8 mouse cellular contexts compared by ENCODE assay signal in the genomic region with DNA sequence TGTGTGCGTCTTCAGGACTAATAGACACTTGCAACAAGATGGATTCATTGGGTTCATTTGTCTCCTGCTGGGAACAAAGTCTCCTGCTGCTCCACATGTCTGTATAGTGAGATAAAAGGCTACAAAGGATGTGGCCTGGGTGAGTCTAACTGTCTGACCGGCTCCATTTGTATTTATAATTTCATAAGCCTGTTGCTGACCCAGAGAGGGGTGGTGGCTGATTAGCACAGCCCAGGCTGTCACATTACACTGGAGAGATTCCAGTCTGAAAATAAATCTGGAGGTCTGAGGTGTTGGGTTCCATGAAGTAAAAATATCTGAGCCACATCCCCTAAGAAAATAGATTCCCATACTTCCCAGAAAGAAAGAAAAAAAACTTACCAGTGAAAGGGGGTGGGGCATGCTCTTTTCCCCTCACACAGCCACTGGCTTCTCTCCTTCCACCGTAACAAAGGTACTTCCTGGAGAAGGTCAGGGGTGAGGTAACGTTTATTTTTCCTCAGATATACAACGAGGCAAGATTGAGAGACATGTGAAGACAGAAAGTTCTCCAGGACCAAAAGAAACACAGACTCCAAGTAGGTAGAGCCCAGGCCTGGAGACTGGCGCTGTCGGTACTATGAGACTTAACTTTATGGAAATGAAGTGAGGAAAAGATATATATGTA. TPM values are rescaled to one million over a fixed set of nuclear protein-coding genes. Genes with fewer than 3 reads are reported as not detected.
DNase-seq lines count a peak whose midpoint lies in the region; ATAC-seq lines count a peak whose summit lies in the region.

No protein-coding gene starts in this region.

- H3K9ac ChIP-seq in hindbrain, embryonic 12.5 days = no peak overlapping the region
- no peak overlapping the region for H3K9ac ChIP-seq in hindbrain, embryonic 13.5 days
- H3K9ac ChIP-seq in liver, embryonic 11.5 days (ENCODE audit: low read depth, low read length) = peak overlapping the region; percentile 51

- H3K27me3 ChIP-seq in hindbrain, embryonic 12.5 days = no peaks in the 10 kb centered on the region
- no peaks in the 10 kb centered on the region for H3K27me3 ChIP-seq in hindbrain, embryonic 13.5 days
- no peaks in the 10 kb centered on the region for H3K27me3 ChIP-seq in liver, embryonic 11.5 days (replicated peaks; ENCODE audit: control insufficient read depth, insufficient read depth, low read length)

- no peak overlapping the region for H3K4me3 ChIP-seq in hindbrain, embryonic 12.5 days
- H3K4me3 ChIP-seq in hindbrain, embryonic 13.5 days = no peak overlapping the region
- H3K4me3 ChIP-seq in brown adipose tissue, adult 24 weeks (ENCODE audit: insufficient read depth, low read depth, low read length) = no peak overlapping the region
- no peak overlapping the region for H3K4me3 ChIP-seq in liver, embryonic 11.5 days (ENCODE audit: low read depth, low read length)

- no peak for ATAC-seq in hindbrain, embryonic 12.5 days (ENCODE audit: low FRiP score)
- ATAC-seq in hindbrain, embryonic 13.5 days (ENCODE audit: low FRiP score) = no peak
- peak; percentile 25 for ATAC-seq in liver, embryonic 11.5 days (replicated peaks; ENCODE audit: low FRiP score)

- peak overlapping the region; percentile 30; the same call in 1 of the 2 replicates for H3K27ac ChIP-seq in hindbrain, embryonic 12.5 days
- H3K27ac ChIP-seq in hindbrain, embryonic 13.5 days = no peak overlapping the region
- peak overlapping the region; percentile 89 for H3K27ac ChIP-seq in brown adipose tissue, adult 24 weeks (replicated peaks; ENCODE audit: low read depth, low read length)
- peak overlapping the region; percentile 85 for H3K27ac ChIP-seq in liver, embryonic 11.5 days (ENCODE audit: low read depth, low read length)

- H3K9me3 ChIP-seq in hindbrain, embryonic 12.5 days (replicated peaks) = no peaks in the 10 kb centered on the region
- no peaks in the 10 kb centered on the region for H3K9me3 ChIP-seq in hindbrain, embryonic 13.5 days
- H3K9me3 ChIP-seq in liver, embryonic 11.5 days (ENCODE audit: control insufficient read depth, low read length) = no peaks in the 10 kb centered on the region

- H3K36me3 ChIP-seq in hindbrain, embryonic 12.5 days = no peaks in the 10 kb centered on the region
- H3K36me3 ChIP-seq in hindbrain, embryonic 13.5 days = no peaks in the 10 kb centered on the region
- H3K36me3 ChIP-seq in liver, embryonic 11.5 days (ENCODE audit: control insufficient read depth, insufficient read depth, low read length) = no peaks in the 10 kb centered on the region

- H3K4me1 ChIP-seq in hindbrain, embryonic 12.5 days = peaks cover 13% of the 10 kb centered on the region; the same call in 1 of the 2 replicates
- H3K4me1 ChIP-seq in hindbrain, embryonic 13.5 days (replicated peaks) = peaks cover 9% of the 10 kb centered on the region
- H3K4me1 ChIP-seq in brown adipose tissue, adult 24 weeks (ENCODE audit: control insufficient read depth, insufficient read depth, insufficient read length, low read length) = peaks cover 34% of the 10 kb centered on the region
- H3K4me1 ChIP-seq in liver, embryonic 11.5 days (replicated peaks; ENCODE audit: control insufficient read depth, insufficient read depth, low read length) = peaks cover 47% of the 10 kb centered on the region

- no peak overlapping the region for H3K4me2 ChIP-seq in hindbrain, embryonic 12.5 days (replicated peaks)
- no peak overlapping the region for H3K4me2 ChIP-seq in hindbrain, embryonic 13.5 days
- H3K4me2 ChIP-seq in liver, embryonic 11.5 days = peak overlapping the region; percentile 42

- 38% methylated on average over 7 of the region's 7 CpGs for WGBS in hindbrain, embryonic 12.5 days
- WGBS in hindbrain, embryonic 13.5 days = 44% methylated on average over 7 of the region's 7 CpGs
- WGBS in liver, embryonic 11.5 days = 22% methylated on average over 7 of the region's 7 CpGs

- DNase-seq in heart, adult 9 months (ENCODE audit: low spot score in 2 of 2) = peak; percentile 66 to 69
- no peak for DNase-seq in liver, embryonic 11.5 days (ENCODE audit: low spot score)
- no peak for DNase-seq in cerebellum, postnatal 4 days (ENCODE audit: low spot score in 2 of 2)
- no peak for DNase-seq in thymus, adult 18-20 months
- no peak for DNase-seq in gastrocnemius, postnatal 25 days

RNA-seq across cellular contexts. Expression of gene Zfp36l1, which starts 28.2 kb away (rescaled TPM):
- 87.2 and 92.3 TPM in 2 replicates for polyA plus RNA-seq in hindbrain, embryonic 12.5 days (2016; fragmentation: Nextera tagmentation; extraction: Ambion mirVana)
- polyA plus RNA-seq in hindbrain, embryonic 13.5 days (2015; fragmentation: Nextera tagmentation; extraction: Ambion mirVana) = 44.6 and 53.1 TPM in 2 replicates
- polyA plus RNA-seq in brown adipose tissue, adult 24 weeks (2012; ENCODE audit: insufficient read depth, insufficient read length, missing spikeins) = 67.0 and 75.8 TPM in 2 replicates
- polyA plus RNA-seq in liver, embryonic 11.5 days (2014; fragmentation: Nextera tagmentation; extraction: Ambion mirVana) = 69.6 and 72.7 TPM in 2 replicates
- 10 to 100 TPM; 23.0 to 27.2 TPM for total RNA-seq in gastrocnemius, postnatal 25 days (2021)

Comparison
In these comparisons a context has a peak if more than half of its experiments do, and no peak if none do; other contexts are left out.
1. DNase-seq: peak in heart, adult 9 months (2 of 2); none in liver, embryonic 11.5 days (single experiment), cerebellum, postnatal 4 days (0 of 2), thymus, adult 18-20 months (0 of 2) and gastrocnemius, postnatal 25 days (single experiment).